Mouse (Mus musculus) thymus, adult 2 months (tissue): ENCODE results near the gene Mcee. TPM values are rescaled to one million over a fixed set of nuclear protein-coding genes. Genes with fewer than 3 reads are reported as not detected.

Experiments
- DNase-seq: peaks from one replicate; pipeline ENCODE4 v3.0.0; 2021
- H3K27ac ChIP-seq: fragments of 200-500 bp; 2 replicates; pipeline ENCODE4 v1.5.1; 2012; ENCODE audit warnings: low read length, control low read depth; ENCODE audit not compliant: control insufficient read depth, insufficient read depth
- H3K27me3 ChIP-seq: fragments of 200-500 bp; 2 replicates; pipeline ENCODE4 v1.6.1; 2012; ENCODE audit warnings: mild to moderate bottlenecking, low read length, moderate library complexity, mixed read lengths; ENCODE audit not compliant: control insufficient read depth, insufficient read depth
- H3K36me3 ChIP-seq: fragments of 200-500 bp; 2 replicates; pipeline ENCODE4 v1.6.1; 2012; ENCODE audit warnings: mild to moderate bottlenecking, low read length, moderate library complexity; ENCODE audit not compliant: control insufficient read depth, insufficient read depth
- H3K4me1 ChIP-seq: fragments of 200-500 bp; replicated peaks from 2 replicates; pipeline ENCODE4 v1.6.1; 2012; ENCODE audit warnings: low read length; ENCODE audit not compliant: control insufficient read depth, insufficient read depth
- H3K4me3 ChIP-seq: fragments of 200-500 bp; 2 replicates; pipeline ENCODE4 v1.5.1; 2012; ENCODE audit warnings: mild to moderate bottlenecking, low read length, control low read depth, moderate library complexity; ENCODE audit not compliant: control insufficient read depth, insufficient read depth
- CTCF ChIP-seq: fragments of 200-500 bp; IDR thresholded peaks from 2 replicates; pipeline ENCODE4 v1.5.1; 2012; ENCODE audit warnings: mild to moderate bottlenecking, control low read depth, low read length, moderate library complexity, borderline replicate concordance; ENCODE audit not compliant: control insufficient read depth, poor library complexity, insufficient read depth; ENCODE audit errors: extremely low read depth
- POLR2A ChIP-seq: fragments of 200-500 bp; IDR thresholded peaks from 2 replicates; pipeline ENCODE4 v1.6.1; 2012; ENCODE audit warnings: mild to moderate bottlenecking, low read length, control low read depth, moderate library complexity; ENCODE audit not compliant: control insufficient read depth, poor library complexity, insufficient read depth; ENCODE audit errors: extremely low read depth
- WGBS: fragments of 180-500 bp; shearing (Covaris S2); methylation state at CpG from one replicate; pipeline ENCODE4 v1.1.7; 2018; 5-methylcytosine and 5-hydroxymethylcytosine counted together
- polyA plus RNA-seq: library from polyadenylated mRNA; depleted of rRNA; stranded (reverse); fragments of >200 nt; gene quantifications from 2 replicates; pipeline ENCODE4 v1.2.3, GENCODE M21; 2012; rRNA removed

Mcee gene
- polyA plus RNA-seq, 1 experiment: 16.9 TPM

GRCm38 (mm10) chr7:64451441-64451840 is 59.0 kb downstream of the Mcee start:
- Histone ChIP-seq H3K36me3 (no peaks in the 10 kb centered on the region), H3K27me3 (no peaks in the 10 kb centered on the region), H3K4me3 (no peak overlapping the region), H3K4me1 (no peaks in the 10 kb centered on the region), H3K27ac (no peak overlapping the region)
- DNase-seq: no peak
- TF ChIP-seq CTCF (no peak), POLR2A (no peak)
- WGBS: 87% methylated on average over 4 of the region's 4 CpGs

GRCm38 (mm10) chr7:64451861-64452382 is 59.5 kb downstream of the Mcee start:
- no peak for DNase-seq
- Histone ChIP-seq H3K36me3 (no peaks in the 10 kb centered on the region), H3K4me1 (no peaks in the 10 kb centered on the region), H3K27me3 (no peaks in the 10 kb centered on the region), H3K27ac (no peak overlapping the region), H3K4me3 (no peak overlapping the region)
- WGBS: 90% methylated on average over 5 of the region's 5 CpGs
- no peak for TF ChIP-seq POLR2A
- TF ChIP-seq CTCF: no peak

GRCm38 (mm10) chr7:64452471-64453222 is 60.2 kb downstream of the Mcee start:
- no peaks in the 10 kb centered on the region for H3K27me3 ChIP-seq
- TF ChIP-seq CTCF (no peak), POLR2A (no peak)
- no peak overlapping the region for H3K4me3 ChIP-seq
- DNase-seq: no peak
- no peak overlapping the region for H3K27ac ChIP-seq
- H3K4me1 ChIP-seq: no peaks in the 10 kb centered on the region
- no peaks in the 10 kb centered on the region for H3K36me3 ChIP-seq
- WGBS: 89% methylated on average over 4 of the region's 4 CpGs

DNA sequence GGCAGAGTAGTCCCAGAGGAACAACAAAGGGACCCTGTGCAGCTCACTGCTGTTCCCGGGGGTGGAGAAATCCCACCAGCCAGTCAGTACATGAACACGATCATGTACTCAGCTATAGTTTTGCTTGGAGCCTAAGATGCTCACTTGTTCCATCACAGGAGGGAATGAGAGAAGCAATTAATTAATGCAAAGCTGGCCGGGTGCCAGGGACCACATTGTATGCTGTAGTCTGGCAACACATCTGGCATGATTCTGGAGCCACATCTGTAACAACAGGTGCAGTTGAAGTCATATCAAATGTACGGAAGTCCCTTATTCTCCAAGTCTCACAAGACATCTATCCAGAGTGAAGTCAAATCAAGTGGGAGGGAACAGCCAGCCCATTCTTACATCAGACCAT is 63.8 kb downstream of the Mcee start:
- 98% methylated on average over 4 of the region's 4 CpGs for WGBS
- Histone ChIP-seq H3K4me1 (no peaks in the 10 kb centered on the region), H3K27ac (no peak overlapping the region), H3K4me3 (no peak overlapping the region), H3K36me3 (no peaks in the 10 kb centered on the region), H3K27me3 (no peaks in the 10 kb centered on the region)
- no peak for DNase-seq
- TF ChIP-seq POLR2A: no peak
- no peak for TF ChIP-seq CTCF

GRCm38 (mm10) chr7:64456676-64457075 is 64.3 kb downstream of the Mcee start:
- TF ChIP-seq CTCF: no peak
- no peak for TF ChIP-seq POLR2A
- 86% methylated on average over 3 of the region's 3 CpGs for WGBS
- Histone ChIP-seq H3K27me3 (no peaks in the 10 kb centered on the region), H3K4me1 (no peaks in the 10 kb centered on the region), H3K36me3 (no peaks in the 10 kb centered on the region), H3K27ac (no peak overlapping the region), H3K4me3 (no peak overlapping the region)
- no peak for DNase-seq

GRCm38 (mm10) chr7:64457811-64458210 is 65.4 kb downstream of the Mcee start:
- Histone ChIP-seq H3K27me3 (no peaks in the 10 kb centered on the region), H3K4me3 (no peak overlapping the region), H3K36me3 (no peaks in the 10 kb centered on the region), H3K27ac (no peak overlapping the region), H3K4me1 (no peaks in the 10 kb centered on the region)
- WGBS: 90% methylated on average over 2 of the region's 2 CpGs
- TF ChIP-seq CTCF (no peak), POLR2A (no peak)
- DNase-seq: no peak

Other genes with a start within 250 kb of the Mcee start
- 1.7 and 2.3 TPM in 2 replicates for gene Trpm1, start 238.8 kb upstream of the Mcee start, polyA plus RNA-seq
- 4.5 and 4.8 TPM in 2 replicates for gene Mtmr10, start 105.0 kb upstream of the Mcee start, polyA plus RNA-seq
- gene Fan1, start 18.5 kb upstream of the Mcee start, polyA plus RNA-seq: 2.8 and 3.3 TPM in 2 replicates
- 1.6 and 1.8 TPM in 2 replicates for gene Mphosph10, start 339 bp upstream of the Mcee start, polyA plus RNA-seq
- gene Apba2, start 109.1 kb downstream of the Mcee start, polyA plus RNA-seq: 17.1 and 18.1 TPM in 2 replicates